Mouse (Mus musculus) small intestine, adult 2 months (tissue): Measurements from ENCODE around the gene Dazap1. TPM values are rescaled to one million over a fixed set of nuclear protein-coding genes. Genes with fewer than 3 reads are reported as not detected.
A peak's percentile ranks its signal among the peaks of the same experiment; 100 is the strongest.

Experiments used
- H3K27ac ChIP-seq: fragments of 200-500 bp; 2 replicates; pipeline ENCODE4 v1.5.1; 2012; ENCODE audit warnings: low read depth, low read length, control low read depth, inconsistent platforms; ENCODE audit not compliant: insufficient read depth
- H3K27me3 ChIP-seq: fragments of 200-500 bp; 2 replicates; pipeline ENCODE4 v1.6.1; 2012; ENCODE audit warnings: mild to moderate bottlenecking, moderate library complexity, low read length, inconsistent platforms; ENCODE audit not compliant: control insufficient read depth, insufficient read depth
- H3K36me3 ChIP-seq: fragments of 200-500 bp; 2 replicates; pipeline ENCODE4 v1.6.1; 2012; ENCODE audit warnings: mild to moderate bottlenecking, low read length, control low read depth, inconsistent platforms; ENCODE audit not compliant: control insufficient read depth, insufficient read depth
- H3K4me1 ChIP-seq: fragments of 200-500 bp; 2 replicates; pipeline ENCODE4 v1.6.1; 2012; ENCODE audit warnings: low read length, inconsistent platforms, mixed read lengths; ENCODE audit not compliant: control insufficient read depth, insufficient read depth, insufficient read length
- H3K4me3 ChIP-seq: fragments of 200-500 bp; 2 replicates; pipeline ENCODE4 v1.5.1; 2012; ENCODE audit warnings: low read depth, mild to moderate bottlenecking, control low read depth, inconsistent platforms, low read length, moderate library complexity
- CTCF ChIP-seq: fragments of 200-500 bp; IDR thresholded peaks from 2 replicates; pipeline ENCODE4 v1.5.1; 2012; ENCODE audit warnings: low read depth, mild to moderate bottlenecking, control low read depth, inconsistent platforms, low read length, moderate library complexity, mixed read lengths; ENCODE audit not compliant: insufficient replicate concordance, insufficient read length; ENCODE audit errors: extremely low read depth
- POLR2A ChIP-seq: fragments of 200-500 bp; IDR thresholded peaks from 2 replicates; pipeline ENCODE4 v1.6.1; 2012; ENCODE audit warnings: low read depth, mild to moderate bottlenecking, control low read depth, inconsistent platforms, low read length, moderate library complexity
- WGBS: fragments of 180-500 bp; shearing (Covaris S2); methylation state at CpG from one replicate; pipeline ENCODE4 v1.1.7; 2018; 5-methylcytosine and 5-hydroxymethylcytosine counted together
- polyA plus RNA-seq: library from polyadenylated mRNA; depleted of rRNA; stranded (reverse); fragments of >200 nt; gene quantifications from 2 replicates; pipeline ENCODE4 v1.2.3, GENCODE M21; 2012

Dazap1 gene
- polyA plus RNA-seq, 1 experiment: 89.3 TPM

GRCm38 (mm10) chr10:80271186-80271843, 10.0 kb downstream of the Dazap1 start:
- Histone ChIP-seq H3K27me3 (no peaks in the 10 kb centered on the region), H3K4me3 (no peak overlapping the region), H3K4me1 (peaks cover 46% of the 10 kb centered on the region), H3K27ac (peak overlapping the region; percentile 85), H3K36me3 (peaks cover 24% of the 10 kb centered on the region)
- TF ChIP-seq POLR2A (no peak), CTCF (no peak)
- WGBS: 47% methylated on average over 5 of the region's 5 CpGs

- Histone ChIP-seq H3K36me3 (peaks cover 28% of the 10 kb centered on the region), H3K27ac (no peak overlapping the region), H3K27me3 (no peaks in the 10 kb centered on the region), H3K4me1 (peaks cover 44% of the 10 kb centered on the region), H3K4me3 (no peak overlapping the region)
- WGBS: 66% methylated on average over 8 of the region's 8 CpGs
- peak; percentile 29; the same call in 1 of the 2 replicates for TF ChIP-seq POLR2A
- TF ChIP-seq CTCF: no peak
Observed at GRCm38 (mm10) chr10:80271870-80272585, 10.7 kb downstream of the Dazap1 start.

- Histone ChIP-seq H3K27me3 (no peaks in the 10 kb centered on the region), H3K4me3 (no peak overlapping the region), H3K27ac (no peak overlapping the region), H3K4me1 (peaks cover 32% of the 10 kb centered on the region), H3K36me3 (peaks cover 42% of the 10 kb centered on the region)
- TF ChIP-seq CTCF: no peak
- no peak for TF ChIP-seq POLR2A
- 69% methylated on average over 3 of the region's 3 CpGs for WGBS
Observed at GRCm38 (mm10) chr10:80273847-80274246, 12.6 kb downstream of the Dazap1 start.

GRCm38 (mm10) chr10:80276238-80276637, 15.0 kb downstream of the Dazap1 start:
- TF ChIP-seq POLR2A (no peak), CTCF (no peak)
- Histone ChIP-seq H3K4me1 (peaks cover 19% of the 10 kb centered on the region), H3K27ac (no peak overlapping the region), H3K27me3 (no peaks in the 10 kb centered on the region), H3K36me3 (peaks cover 58% of the 10 kb centered on the region), H3K4me3 (no peak overlapping the region)
- WGBS: 58% methylated on average over 5 of the region's 5 CpGs

GRCm38 (mm10) chr10:80278390-80278789, 17.1 kb downstream of the Dazap1 start:
- 94% methylated on average over 9 of the region's 9 CpGs for WGBS

GRCm38 (mm10) chr10:80279273-80279672, 18.0 kb downstream of the Dazap1 start:
- TF ChIP-seq POLR2A (no peak), CTCF (no peak)
- Histone ChIP-seq H3K27me3 (no peaks in the 10 kb centered on the region), H3K27ac (no peak overlapping the region), H3K4me3 (no peak overlapping the region), H3K4me1 (peaks cover 16% of the 10 kb centered on the region), H3K36me3 (peaks cover 65% of the 10 kb centered on the region)
- WGBS: 84% methylated on average over 12 of the region's 12 CpGs

More at GRCm38 (mm10) chr10:80278390-80278789, 17.1 kb downstream of the Dazap1 start:
- peaks cover 16% of the 10 kb centered on the region for H3K4me1 ChIP-seq
- H3K27ac ChIP-seq: no peak overlapping the region
- peaks cover 59% of the 10 kb centered on the region for H3K36me3 ChIP-seq
- H3K27me3 ChIP-seq: no peaks in the 10 kb centered on the region
- H3K4me3 ChIP-seq: no peak overlapping the region
- TF ChIP-seq POLR2A (no peak), CTCF (no peak)

- H3K4me3 ChIP-seq: no peak overlapping the region
- TF ChIP-seq CTCF (no peak), POLR2A (no peak)
- WGBS: 28% methylated on average over 7 of the region's 7 CpGs
- peaks cover 73% of the 10 kb centered on the region for H3K36me3 ChIP-seq
- peak overlapping the region; percentile 45 for H3K27ac ChIP-seq
- H3K27me3 ChIP-seq: no peaks in the 10 kb centered on the region
- H3K4me1 ChIP-seq: peaks cover 13% of the 10 kb centered on the region
Observed at GRCm38 (mm10) chr10:80281304-80281703, 20.0 kb downstream of the Dazap1 start.
